Mouse (Mus musculus) B cell, adult (primary cell): ENCODE measurements around the gene Susd5. TPM values are rescaled to one million over a fixed set of nuclear protein-coding genes. Genes with fewer than 3 reads are reported as not detected.

Experiments
- total RNA-seq: library from RNA; stranded (reverse); gene quantifications from 4 replicates; pipeline ENCODE4 v1.2.4, GENCODE M21; 2023; ENCODE audit not compliant: inconsistent age

The Susd5 gene
- not detected in 4 replicates for total RNA-seq

DNA sequence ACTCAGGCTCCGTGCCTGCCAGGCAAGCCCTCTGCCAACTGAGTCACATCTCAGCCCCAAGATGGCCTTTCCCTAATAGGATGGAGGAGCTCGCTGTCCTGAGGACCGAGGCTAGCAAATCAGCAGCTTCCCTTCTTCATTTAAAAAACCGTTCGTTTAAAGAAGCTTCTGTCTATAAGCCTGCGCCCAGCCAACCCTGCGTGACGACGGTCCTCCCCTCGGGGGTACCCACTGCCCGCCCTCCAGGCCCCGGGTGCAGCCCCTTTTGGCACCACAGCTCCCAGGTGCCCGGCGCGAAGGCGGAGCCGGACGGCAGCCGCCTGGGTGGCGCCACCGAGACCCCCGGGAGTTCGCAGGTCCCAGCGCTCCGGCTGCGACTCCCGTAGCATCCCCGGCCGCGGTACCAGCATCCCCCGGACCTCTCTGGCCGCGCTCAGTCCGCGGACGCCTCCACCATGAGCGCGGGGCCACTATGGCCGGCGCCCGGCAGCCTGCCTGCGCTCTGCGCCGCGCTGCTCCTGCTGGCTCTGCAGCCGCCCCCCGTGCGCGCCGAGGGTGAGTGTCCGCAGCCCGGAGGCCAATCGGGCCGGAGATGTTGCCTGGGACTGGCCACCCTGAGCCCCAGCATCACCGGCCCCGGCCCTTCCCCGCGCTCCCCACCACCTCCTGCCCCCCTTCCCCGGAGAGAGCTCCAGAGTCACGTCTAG lies at the start of gene Susd5:
Gene Susd5 (plus strand): TSS at position 51 of the 707 bp plus-strand sequence.

DNA sequence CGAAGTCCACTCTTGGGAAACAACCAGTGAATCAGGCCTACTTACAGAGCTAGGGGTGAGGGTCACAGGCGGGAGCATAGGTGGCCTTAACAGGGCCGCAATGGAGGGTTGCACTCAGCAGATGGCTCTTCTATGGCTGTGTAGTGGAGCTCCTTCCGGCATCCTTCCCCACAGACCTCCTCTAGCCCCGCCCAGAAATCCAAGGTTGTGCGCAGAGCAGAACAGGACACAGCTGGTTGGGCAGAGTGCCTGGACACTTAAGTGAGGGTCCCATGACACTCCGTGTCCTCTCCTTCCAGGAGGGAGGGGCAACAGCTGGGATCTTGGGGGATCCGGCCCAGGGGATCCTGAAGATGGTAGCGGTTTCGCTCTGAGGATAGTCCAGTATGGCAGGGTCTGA lies 10.9 kb upstream of the Susd5 start, which contains the start of gene Fbxl2:
Gene Fbxl2 (minus strand): TSS at position 164 of the 400 bp plus-strand sequence.

Other genes with a start within 250 kb of the Susd5 start
- 146 to 162 TPM (median 154 TPM) in 4 replicates for gene Ubp1, start 126.2 kb upstream of the Susd5 start, total RNA-seq
- gene Fbxl2, start 10.9 kb upstream of the Susd5 start, total RNA-seq, result 0.22 TPM in 1 of 4 replicates, not detected in the others